Mouse (Mus musculus) testis, postnatal 14 days (tissue): Measurements from ENCODE around the gene Picalm.

Source experiments
- DNase-seq: peaks from one replicate; pipeline ENCODE4 v3.0.0; 2021; ENCODE audit warnings: low spot score

Picalm gene

GRCm38 (mm10) chr7:90129732-90130392 lies at the start of gene Picalm:
Gene Picalm (plus strand): TSS chr7:90130213.
- peak; percentile 98 for DNase-seq

- DNase-seq = no peak
Measured at GRCm38 (mm10) chr7:90083799-90084198, 46.2 kb upstream of the Picalm start.

- DNase-seq = peak; percentile 29
Measured at GRCm38 (mm10) chr7:90084531-90084930, 45.5 kb upstream of the Picalm start.

- no peak for DNase-seq
Measured at GRCm38 (mm10) chr7:90085713-90086112, 44.3 kb upstream of the Picalm start.

- DNase-seq = no peak
Measured at GRCm38 (mm10) chr7:90086821-90087220, 43.2 kb upstream of the Picalm start.

- no peak for DNase-seq
Measured at GRCm38 (mm10) chr7:90090996-90091395, 39.0 kb upstream of the Picalm start.

GRCm38 (mm10) chr7:90091756-90092155 lies 38.3 kb upstream of the Picalm start:
- no peak for DNase-seq

- no peak for DNase-seq
Measured at GRCm38 (mm10) chr7:90092452-90093450, 37.3 kb upstream of the Picalm start.

- no peak for DNase-seq
Measured at GRCm38 (mm10) chr7:90095097-90095496, 34.9 kb upstream of the Picalm start.

- no peak for DNase-seq
Measured at GRCm38 (mm10) chr7:90095766-90096372, 34.1 kb upstream of the Picalm start.

GRCm38 (mm10) chr7:90096609-90097008 lies 33.4 kb upstream of the Picalm start:
- DNase-seq = no peak

- no peak for DNase-seq
Measured at GRCm38 (mm10) chr7:90098253-90098652, 31.8 kb upstream of the Picalm start.

GRCm38 (mm10) chr7:90099248-90099647 lies 30.8 kb upstream of the Picalm start:
- DNase-seq = no peak

GRCm38 (mm10) chr7:90100614-90101160 lies 29.3 kb upstream of the Picalm start:
- no peak for DNase-seq

- no peak for DNase-seq
Measured at GRCm38 (mm10) chr7:90116100-90116499, 13.9 kb upstream of the Picalm start.

GRCm38 (mm10) chr7:90120106-90120505 lies 9.9 kb upstream of the Picalm start:
- no peak for DNase-seq

- no peak for DNase-seq
Measured at GRCm38 (mm10) chr7:90124991-90125390, 5.0 kb upstream of the Picalm start.

GRCm38 (mm10) chr7:90128631-90129200 lies 1.3 kb upstream of the Picalm start:
- no peak for DNase-seq

GRCm38 (mm10) chr7:90129271-90129731 lies 712 bp upstream of the Picalm start:
- DNase-seq = no peak

- peak; percentile 68 for DNase-seq
Measured at GRCm38 (mm10) chr7:90130501-90131375, 725 bp downstream of the Picalm start.

GRCm38 (mm10) chr7:90131376-90131651 lies 1.3 kb downstream of the Picalm start:
- DNase-seq = no peak
